In genomic region chr9:44343781-44344421, GRCm38 (mm10) we compare ENCODE assay signal across 7 mouse cellular contexts. TPM values are rescaled to one million over a fixed set of nuclear protein-coding genes. Genes with fewer than 3 reads are reported as not detected.
DNase-seq lines count a peak whose midpoint lies in the region; ATAC-seq and TF ChIP-seq lines count a peak whose summit lies in the region.

Hmbs (minus strand) TSS chr9:44344228.

- H3K9ac ChIP-seq in embryonic facial prominence, embryonic 12.5 days = peak within 1 kb of the TSS; percentile 84
- peak within 1 kb of the TSS; percentile 86 for H3K9ac ChIP-seq in limb, embryonic 12.5 days (replicated peaks)
- H3K9ac ChIP-seq in midbrain, embryonic 15.5 days = peak within 1 kb of the TSS; percentile 83

- no peaks in the 10 kb centered on the region for H3K9me3 ChIP-seq in embryonic facial prominence, embryonic 12.5 days
- H3K9me3 ChIP-seq in limb, embryonic 12.5 days = no peaks in the 10 kb centered on the region
- no peaks in the 10 kb centered on the region for H3K9me3 ChIP-seq in midbrain, embryonic 15.5 days

- H3K4me1 ChIP-seq in embryonic facial prominence, embryonic 12.5 days = peaks cover 13% of the 10 kb centered on the region
- H3K4me1 ChIP-seq in kidney, adult 2 months (ENCODE audit: control insufficient read depth, insufficient read depth, low read length) = peaks cover 11% of the 10 kb centered on the region; the same call in 1 of the 2 replicates
- peaks cover 16% of the 10 kb centered on the region for H3K4me1 ChIP-seq in limb, embryonic 12.5 days (replicated peaks)
- H3K4me1 ChIP-seq in midbrain, embryonic 15.5 days = peaks cover 10% of the 10 kb centered on the region
- peaks cover 5% of the 10 kb centered on the region; the same call in 1 of the 2 replicates for H3K4me1 ChIP-seq in spleen, adult 2 months (ENCODE audit: control insufficient read depth, insufficient read depth, insufficient read length)

- WGBS in embryonic facial prominence, embryonic 12.5 days = under 1% methylated on average over 39 of the region's 39 CpGs
- WGBS in kidney, adult 2 months = under 1% methylated on average over 39 of the region's 39 CpGs
- WGBS in limb, embryonic 12.5 days = under 1% methylated on average over 39 of the region's 39 CpGs
- under 1% methylated on average over 39 of the region's 39 CpGs for WGBS in midbrain, embryonic 15.5 days
- WGBS in spleen, adult 2 months = under 1% methylated on average over 39 of the region's 39 CpGs

- TF ChIP-seq CTCF in kidney, adult 2 months (conservative IDR thresholded peaks at IDR 0.05; ENCODE audit: insufficient read depth, insufficient read length, low read depth, low read length) = no peak
- no peak for TF ChIP-seq CTCF in spleen, adult 2 months (IDR thresholded peaks at IDR 0.05; ENCODE audit: extremely low read depth, insufficient read depth, insufficient read length, insufficient replicate concordance)

- peak within 1 kb of the TSS; percentile 81 for H3K4me3 ChIP-seq in embryonic facial prominence, embryonic 12.5 days
- H3K4me3 ChIP-seq in kidney, adult 2 months (ENCODE audit: insufficient read depth, low read depth, low read length) = peak within 1 kb of the TSS; percentile 94
- peak within 1 kb of the TSS; percentile 80 for H3K4me3 ChIP-seq in limb, embryonic 12.5 days (replicated peaks)
- peak within 1 kb of the TSS; percentile 86 for H3K4me3 ChIP-seq in midbrain, embryonic 15.5 days
- H3K4me3 ChIP-seq in spleen, adult 2 months (ENCODE audit: extremely low read depth, insufficient read depth, insufficient read length) = peak within 1 kb of the TSS; percentile 96

- TF ChIP-seq POLR2A in kidney, adult 2 months (IDR thresholded peaks at IDR 0.05; ENCODE audit: low read depth, low read length) = no peak
- TF ChIP-seq POLR2A in spleen, adult 2 months (IDR thresholded peaks at IDR 0.05; ENCODE audit: low read depth, low read length) = no peak

- DNase-seq in adrenal gland, postnatal 25 days = peak; percentile 89
- DNase-seq in heart, adult 11 months = peak; percentile 99
- peak; percentile 96 for DNase-seq in kidney, adult 2 months
- DNase-seq in spleen, adult 2 months (ENCODE audit: low read depth in 1 of 2, low spot score in 2 of 2) = peak; percentile 84 to 87

- ATAC-seq in embryonic facial prominence, embryonic 12.5 days (ENCODE audit: insufficient number of reproducible peaks, insufficient read depth, low FRiP score, low TSS enrichment) = peak; percentile 93
- ATAC-seq in limb, embryonic 12.5 days (ENCODE audit: insufficient number of reproducible peaks, insufficient read depth, low FRiP score, low TSS enrichment, low read depth) = peak; percentile 93
- peak; percentile 96 for ATAC-seq in midbrain, embryonic 15.5 days (replicated peaks)

- H3K4me2 ChIP-seq in embryonic facial prominence, embryonic 12.5 days (replicated peaks) = peak within 1 kb of the TSS; percentile 81
- peak within 1 kb of the TSS; percentile 66 for H3K4me2 ChIP-seq in limb, embryonic 12.5 days
- peak within 1 kb of the TSS; percentile 66 for H3K4me2 ChIP-seq in midbrain, embryonic 15.5 days

- H3K36me3 ChIP-seq in embryonic facial prominence, embryonic 12.5 days = peaks cover 43% of the 10 kb centered on the region
- no peaks in the 10 kb centered on the region for H3K36me3 ChIP-seq in kidney, adult 2 months (ENCODE audit: control insufficient read depth, insufficient read depth, low read length)
- peaks cover 65% of the 10 kb centered on the region for H3K36me3 ChIP-seq in limb, embryonic 12.5 days
- peaks cover 25% of the 10 kb centered on the region for H3K36me3 ChIP-seq in midbrain, embryonic 15.5 days (replicated peaks)
- H3K36me3 ChIP-seq in spleen, adult 2 months (ENCODE audit: control insufficient read depth, insufficient read depth, low read length) = peaks cover 19% of the 10 kb centered on the region

- no peaks in the 10 kb centered on the region for H3K27me3 ChIP-seq in embryonic facial prominence, embryonic 12.5 days
- no peaks in the 10 kb centered on the region for H3K27me3 ChIP-seq in kidney, adult 2 months (replicated peaks; ENCODE audit: control insufficient read depth, insufficient read depth, low read length)
- no peaks in the 10 kb centered on the region for H3K27me3 ChIP-seq in limb, embryonic 12.5 days
- no peaks in the 10 kb centered on the region for H3K27me3 ChIP-seq in midbrain, embryonic 15.5 days (replicated peaks)
- H3K27me3 ChIP-seq in spleen, adult 2 months (ENCODE audit: control insufficient read depth, insufficient read depth, low read length) = no peaks in the 10 kb centered on the region

- peak within 1 kb of the TSS; percentile 97 for H3K27ac ChIP-seq in embryonic facial prominence, embryonic 12.5 days
- peak within 1 kb of the TSS; percentile 99 for H3K27ac ChIP-seq in kidney, adult 2 months (ENCODE audit: insufficient read depth, low read depth, low read length)
- peak within 1 kb of the TSS; percentile 98 for H3K27ac ChIP-seq in limb, embryonic 12.5 days
- peak within 1 kb of the TSS; percentile 99 for H3K27ac ChIP-seq in midbrain, embryonic 15.5 days
- peak within 1 kb of the TSS; percentile 98 for H3K27ac ChIP-seq in spleen, adult 2 months (ENCODE audit: insufficient read depth, low read length)

RNA-seq across cellular contexts. Expression of gene Hmbs, which starts in this region (rescaled TPM):
- 81.2 and 102 TPM in 2 replicates for total RNA-seq in adrenal gland, postnatal 25 days (2021)
- 126 TPM in 2 replicates for polyA plus RNA-seq in embryonic facial prominence, embryonic 12.5 days (2016; fragmentation: Nextera tagmentation; extraction: Ambion mirVana)
- polyA plus RNA-seq in kidney, adult 2 months (2012; rRNA removed) = 47.4 and 49.3 TPM in 2 replicates
- polyA plus RNA-seq in limb, embryonic 12.5 days (2016; fragmentation: Nextera tagmentation; extraction: Ambion mirVana) = 123 and 125 TPM in 2 replicates
- 63.1 and 65.6 TPM in 2 replicates for polyA plus RNA-seq in midbrain, embryonic 15.5 days (2015; fragmentation: Nextera tagmentation; extraction: Ambion mirVana)
- 121 and 147 TPM in 2 replicates for polyA plus RNA-seq in spleen, adult 2 months (2012; rRNA removed)

Comparison
In these comparisons a context has a peak if more than half of its experiments do, and no peak if none do; other contexts are left out.
1. Peak in every context shown above with its lines: DNase-seq, ATAC-seq, H3K4me3 ChIP-seq and H3K27ac ChIP-seq.